In the genomic region with DNA sequence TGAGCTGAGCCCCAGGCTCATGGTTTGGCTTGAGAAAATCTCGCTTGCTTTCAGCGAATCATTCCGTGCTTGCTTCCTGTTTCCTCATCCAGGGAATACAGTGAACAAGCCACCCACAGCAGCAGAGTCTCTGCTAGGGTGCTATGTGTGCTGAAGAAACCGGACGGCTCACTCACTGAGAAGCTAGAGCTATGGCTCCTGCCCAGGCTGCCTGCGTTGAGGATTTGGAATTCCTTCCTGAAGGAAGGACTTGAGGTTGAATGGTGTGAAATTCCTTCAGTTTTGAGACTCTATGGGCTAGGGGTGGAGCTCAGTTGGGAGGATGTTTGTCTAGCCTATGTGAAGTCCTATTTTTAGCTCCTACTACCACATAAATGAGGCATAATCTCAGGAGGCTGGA, we compare ENCODE assay signal across 11 mouse cellular contexts.
DNase-seq lines count a peak whose midpoint lies in the region; ATAC-seq and TF ChIP-seq lines count a peak whose summit lies in the region.
"Had no signal": no experiment of that assay in that cellular context is flagged by ENCODE, and none has a peak within 500 bp of the region (broad histone marks: within the 10 kb centered on the region; RNA-seq: fewer than 3 reads in every experiment).

No protein-coding gene starts in this region.

- no peak; the same call in 1 of the 2 replicates for TF ChIP-seq EP300 in lung, postnatal 0 days (IDR thresholded peaks at IDR 0.05)

- DNase-seq in kidney, adult 2 months: no peak
- DNase-seq in kidney, adult 9 months: no peak
- no peak for DNase-seq in Patski (ENCODE audit: low read depth, low spot score)
- no peak for DNase-seq in forebrain, postnatal 0 days
- peak; percentile 86 for DNase-seq in lung, postnatal 0 days (ENCODE audit: low spot score)
- DNase-seq in natural killer cell, adult 2 months (ENCODE audit: low spot score in 2 of 2): no peak
- no peak for DNase-seq in adrenal gland, adult (ENCODE audit: inconsistent age in 2 of 2, low spot score in 1 of 2)
- DNase-seq in layer of hippocampus, adult 11-12 months (ENCODE audit: low spot score): no peak
- DNase-seq: cerebellum, adult 9-10 months; liver, embryonic 13.5 days; thymus, postnatal 4 days had no signal

- 35% methylated on average over 6 of the region's 6 CpGs for WGBS in kidney, adult 2 months
- 46% methylated on average over 6 of the region's 6 CpGs for WGBS in forebrain, postnatal 0 days
- WGBS in lung, postnatal 0 days: 6% methylated on average over 6 of the region's 6 CpGs

- H3K27me3 ChIP-seq in kidney, adult 2 months (replicated peaks; ENCODE audit: control insufficient read depth, insufficient read depth, low read length): no peaks in the 10 kb centered on the region
- H3K27me3 ChIP-seq in Patski: no peaks in the 10 kb centered on the region
- H3K27me3 ChIP-seq in forebrain, postnatal 0 days (ENCODE audit: insufficient read depth, low read length): no peaks in the 10 kb centered on the region
- H3K27me3 ChIP-seq in lung, postnatal 0 days (replicated peaks; ENCODE audit: insufficient read depth, low read length): no peaks in the 10 kb centered on the region
- H3K27me3 ChIP-seq: liver, embryonic 13.5 days had no signal

- no peak for TF ChIP-seq POLR2A in kidney, adult 2 months (IDR thresholded peaks at IDR 0.05; ENCODE audit: low read depth, low read length)

- H3K4me3 ChIP-seq in kidney, adult 2 months (ENCODE audit: insufficient read depth, low read depth, low read length): no peak overlapping the region
- no peak overlapping the region for H3K4me3 ChIP-seq in forebrain, postnatal 0 days (ENCODE audit: low read depth, low read length)
- H3K4me3 ChIP-seq in lung, postnatal 0 days (ENCODE audit: low read depth, low read length): no peak overlapping the region
- H3K4me3 ChIP-seq: liver, embryonic 13.5 days had no signal

- in situ Hi-C loops in Patski (cut with MboI; ENCODE audit: low pct_unique_long_range_greater_than_20kb): no loop called here

- no peak overlapping the region for H3K4me2 ChIP-seq in forebrain, postnatal 0 days (ENCODE audit: low read depth)
- H3K4me2 ChIP-seq in lung, postnatal 0 days (replicated peaks; ENCODE audit: low read depth, low read length): no peak overlapping the region
- H3K4me2 ChIP-seq: liver, embryonic 13.5 days had no signal

- POLR2A ChIA-PET in Patski (lab: Charles Lee): interaction anchor here (0.5 kb wide), 2 partner anchors 14 to 37 kb away, joined by 3 to 5 read pairs; no protein-coding TSS in a partner anchor

- H3K27ac ChIP-seq in kidney, adult 2 months (ENCODE audit: insufficient read depth, low read depth, low read length): peak overlapping the region; percentile 21
- H3K27ac ChIP-seq in forebrain, postnatal 0 days (ENCODE audit: low read depth, low read length): no peak overlapping the region
- H3K27ac ChIP-seq in lung, postnatal 0 days (ENCODE audit: low read length): peak overlapping the region; percentile 70
- H3K27ac ChIP-seq: liver, embryonic 13.5 days had no signal

- CTCF ChIA-PET in Patski (lab: Charles Lee): interaction anchor here (1.6 kb wide), 1 partner anchor 142 kb away, joined by 4 read pairs; no protein-coding TSS in a partner anchor

- H3K4me1 ChIP-seq in kidney, adult 2 months (ENCODE audit: control insufficient read depth, insufficient read depth, low read length): peaks cover 9% of the 10 kb centered on the region; the same call in 1 of the 2 replicates
- H3K4me1 ChIP-seq in forebrain, postnatal 0 days (ENCODE audit: insufficient read depth): peaks cover 10% of the 10 kb centered on the region
- peaks cover 8% of the 10 kb centered on the region; the same call in 1 of the 2 replicates for H3K4me1 ChIP-seq in lung, postnatal 0 days (ENCODE audit: insufficient read depth, low read depth, low read length)

- no peaks in the 10 kb centered on the region for H3K36me3 ChIP-seq in kidney, adult 2 months (ENCODE audit: control insufficient read depth, insufficient read depth, low read length)
- no peaks in the 10 kb centered on the region for H3K36me3 ChIP-seq in forebrain, postnatal 0 days (ENCODE audit: insufficient read depth)
- 0 out of 2 replicates have a peak, but pooled peaks cover 4% of the 10 kb centered on the region for H3K36me3 ChIP-seq in lung, postnatal 0 days (ENCODE audit: insufficient read depth, low read length)

- H3K9ac ChIP-seq in forebrain, postnatal 0 days: no peak overlapping the region
- H3K9ac ChIP-seq in lung, postnatal 0 days (replicated peaks; ENCODE audit: low read depth): no peak overlapping the region
- H3K9ac ChIP-seq: liver, embryonic 13.5 days had no signal

- peak; percentile 82 for ATAC-seq in Patski
- peak; percentile 25; the same call in 1 of the 2 replicates for ATAC-seq in forebrain, postnatal 0 days
- ATAC-seq in lung, postnatal 0 days: peak; percentile 83

- no peaks in the 10 kb centered on the region for H3K9me3 ChIP-seq in forebrain, postnatal 0 days (ENCODE audit: low read length)
- H3K9me3 ChIP-seq in lung, postnatal 0 days (ENCODE audit: low read length): no peaks in the 10 kb centered on the region
- H3K9me3 ChIP-seq: liver, embryonic 13.5 days had no signal

- TF ChIP-seq CTCF in kidney, adult 2 months (conservative IDR thresholded peaks at IDR 0.05; ENCODE audit: insufficient read depth, insufficient read length, low read depth, low read length): no peak
- TF ChIP-seq CTCF in Patski (IDR thresholded peaks at IDR 0.05): no peak
- TF ChIP-seq CTCF in forebrain, postnatal 0 days (IDR thresholded peaks at IDR 0.05; ENCODE audit: low read depth): no peak
- no peak for TF ChIP-seq CTCF in lung, postnatal 0 days (IDR thresholded peaks at IDR 0.05)

Comparison
In these comparisons a context has a peak if more than half of its experiments do, and no peak if none do; other contexts are left out.
1. ATAC-seq: peak in every context shown above with its lines; median percentile 83 in lung, postnatal 0 days; 82 in Patski; 25 in forebrain, postnatal 0 days.